Comparison of ENCODE assay signal across 2 mouse cellular contexts in genomic region chr1:127780142-127780541, GRCm38 (mm10).
TF ChIP-seq lines count a peak whose summit lies in the region.

No protein-coding gene starts in this region.

TF ChIP-seq in CH12.LX, 34 proteins besides CTCF, POLR2A, EP300 and RAD21:
- TF ChIP-seq SMC3 (IDR thresholded peaks at IDR 0.05; ENCODE audit: low read depth, low read length) (no peak), MAX (IDR thresholded peaks at IDR 0.05; ENCODE audit: low read length) (no peak), ZMIZ1 (IDR thresholded peaks at IDR 0.05; ENCODE audit: low read depth, low read length) (no peak), USF2 (conservative IDR thresholded peaks at IDR 0.05; ENCODE audit: low read depth, low read length) (no peak), TCF12 (IDR thresholded peaks at IDR 0.05; ENCODE audit: low read depth, low read length) (no peak), UBTF (IDR thresholded peaks at IDR 0.05; ENCODE audit: low read depth, low read length) (no peak), ZNF384 (IDR thresholded peaks at IDR 0.05; ENCODE audit: low read depth, low read length) (no peak), PAX5 (IDR thresholded peaks at IDR 0.05; ENCODE audit: low read length) (no peak), USF1 (IDR thresholded peaks at IDR 0.05; ENCODE audit: low read depth, low read length) (no peak), ETS1 (conservative IDR thresholded peaks at IDR 0.05; ENCODE audit: low read depth, low read length) (no peak), HCFC1 (IDR thresholded peaks at IDR 0.05; ENCODE audit: low read depth, low read length) (no peak), RCOR1 (conservative IDR thresholded peaks at IDR 0.05; ENCODE audit: low read depth, low read length) (no peak), NELFE (IDR thresholded peaks at IDR 0.05; ENCODE audit: low read depth, low read length) (no peak), SIN3A (IDR thresholded peaks at IDR 0.05; ENCODE audit: low read length) (no peak), E2F4 (IDR thresholded peaks at IDR 0.05; ENCODE audit: insufficient replicate concordance, low read depth, low read length) (no peak)

TF ChIP-seq in MEL, 35 proteins besides CTCF, POLR2A, EP300 and RAD21:
- TF ChIP-seq MXI1 (IDR thresholded peaks at IDR 0.05; ENCODE audit: low read depth, low read length): no peak
- TF ChIP-seq USF1 (IDR thresholded peaks at IDR 0.05; ENCODE audit: low read depth, low read length): no peak
- no peak for TF ChIP-seq NRF1 (IDR thresholded peaks at IDR 0.05; ENCODE audit: insufficient read depth, low read depth, low read length, poor library complexity, severe bottlenecking)
- no peak for TF ChIP-seq KAT2A (conservative IDR thresholded peaks at IDR 0.05; ENCODE audit: low read depth, low read length)
- 0 out of 2 replicates have a peak, but pooled peaks have one; percentile 23 for TF ChIP-seq GATA1 (IDR thresholded peaks at IDR 0.05; ENCODE audit: low read depth, low read length)
- TF ChIP-seq MEF2A (IDR thresholded peaks at IDR 0.05; ENCODE audit: extremely low read depth, insufficient replicate concordance, low read depth, low read length, poor library complexity, severe bottlenecking): no peak
TF ChIP-seq in MEL: peak in this region for 1.
